Mouse (Mus musculus) spleen, adult 2 months (tissue): Measurements from ENCODE around the gene Gkn2.

ENCODE experiments used
- CTCF ChIP-seq: fragments of 200-500 bp; IDR thresholded peaks from 2 replicates; pipeline ENCODE4 v1.5.1; 2011; ENCODE audit warnings: mild to moderate bottlenecking, inconsistent platforms; ENCODE audit not compliant: insufficient read depth, insufficient read length, insufficient replicate concordance; ENCODE audit errors: extremely low read depth
- POLR2A ChIP-seq: fragments of 200-500 bp; IDR thresholded peaks from 2 replicates; pipeline ENCODE4 v1.6.1; 2011; ENCODE audit warnings: low read depth, low read length, inconsistent platforms

GRCm38 (mm10) chr6:87388877-87389276 is 15.7 kb downstream of the Gkn2 start, which contains the start of gene Gkn3:
- TF ChIP-seq POLR2A (no peak), CTCF (no peak)
